Mouse (Mus musculus): ENCODE results near the gene Neurl3. TPM values are rescaled to one million over a fixed set of nuclear protein-coding genes. Genes with fewer than 3 reads are reported as not detected.

The Neurl3 gene
- total RNA-seq, 1 experiment: 0.18 TPM

DNA sequence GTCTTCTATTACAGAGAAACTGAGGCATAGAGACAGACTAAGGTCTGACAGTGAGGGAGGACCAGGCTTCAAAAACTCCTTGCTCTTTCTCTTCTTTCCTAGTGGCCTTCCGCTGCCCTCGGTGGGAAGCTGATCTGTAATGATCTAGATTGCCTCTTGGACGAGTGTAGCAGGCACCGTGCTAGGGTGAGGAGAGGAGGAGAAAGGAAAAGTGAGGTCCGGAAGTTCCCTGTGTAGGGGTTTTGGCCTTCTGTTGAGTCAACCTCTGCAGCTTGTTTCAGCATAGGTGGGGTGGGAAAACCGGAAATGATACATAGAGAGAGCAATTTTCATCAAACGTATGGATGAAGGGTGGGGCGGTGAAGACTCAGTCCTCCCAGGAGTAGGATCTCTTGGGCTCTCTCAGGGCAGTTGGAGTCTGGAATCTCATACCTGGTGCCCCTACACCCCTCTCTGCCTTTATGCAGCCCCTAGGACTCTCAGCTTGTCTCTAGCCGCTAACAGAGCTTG, 34.5 kb upstream of the Neurl3 start:
- TF ChIP-seq CHD2 (IDR thresholded peaks at IDR 0.05; ENCODE audit: low read depth, low read length) (no peak), ZC3H11A (IDR thresholded peaks at IDR 0.05; ENCODE audit: borderline replicate concordance, low read depth, low read length) (no peak), ZNF384 (IDR thresholded peaks at IDR 0.05; ENCODE audit: low read depth, low read length) (no peak), MAFK (IDR thresholded peaks at IDR 0.05; ENCODE audit: insufficient read depth, low read depth, low read length) (no peak), HCFC1 (IDR thresholded peaks at IDR 0.05; ENCODE audit: borderline replicate concordance, insufficient read depth, low read length) (no peak)
- H3K4me3 ChIP-seq (ENCODE audit: insufficient read depth in 1 of 2, low read depth in 1 of 2, low read length in 2 of 2, poor library complexity in 1 of 2, severe bottlenecking in 1 of 2): no peak overlapping the region
- no peaks in the 10 kb centered on the region for H3K9me3 ChIP-seq (ENCODE audit: control insufficient read depth, insufficient read depth, low read depth, low read length)
- no peak overlapping the region for H3K9ac ChIP-seq (ENCODE audit: insufficient read depth, low read depth, low read length, poor library complexity, severe bottlenecking)
- peaks cover 0 to 4% of the 10 kb centered on the region in 2 experiments; a peak in 1 of 4 replicates for H3K4me1 ChIP-seq (ENCODE audit: control insufficient read depth in 2 of 2, insufficient read depth in 2 of 2, low read length in 2 of 2, poor library complexity in 1 of 2)
- no peak for DNase-seq (ENCODE audit: low read depth, low spot score)
- in situ Hi-C loops (cut with MboI; ENCODE audit: low sequenced_read_pairs in 2 of 2, unreplicated experiment in 2 of 2): no loop called here
- H3K27ac ChIP-seq (ENCODE audit: insufficient read depth, low read depth, low read length, poor library complexity, severe bottlenecking): no peak overlapping the region
- no peaks in the 10 kb centered on the region for H3K36me3 ChIP-seq (ENCODE audit: control insufficient read depth, insufficient read depth, low read length, poor library complexity, severe bottlenecking)

DNA sequence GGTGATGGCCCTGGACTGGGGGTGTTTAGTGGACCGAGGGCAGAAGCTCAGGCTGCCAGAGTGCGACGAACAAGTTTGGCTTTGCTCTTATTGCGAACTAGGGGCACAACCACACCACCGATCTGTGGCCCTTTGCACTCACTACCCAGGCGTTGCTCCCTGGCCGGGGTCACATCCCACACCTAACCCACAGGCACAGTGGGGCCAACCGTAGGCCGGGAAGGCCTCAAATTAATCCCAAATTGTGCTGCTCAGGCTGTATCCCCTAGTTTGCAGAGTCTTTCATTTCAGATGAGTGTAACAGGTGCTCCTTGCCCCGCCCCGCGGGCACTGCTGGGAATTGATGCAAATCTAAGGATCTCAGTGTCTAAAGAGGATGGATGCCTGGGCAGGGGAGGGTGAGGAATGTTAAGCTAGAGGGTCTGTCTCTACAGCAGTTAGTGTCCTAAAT, 34.0 kb upstream of the Neurl3 start:
- no peaks in the 10 kb centered on the region for H3K9me3 ChIP-seq (ENCODE audit: control insufficient read depth, insufficient read depth, low read depth, low read length)
- no peak for DNase-seq (ENCODE audit: low read depth, low spot score)
- no peak overlapping the region for H3K9ac ChIP-seq (ENCODE audit: insufficient read depth, low read depth, low read length, poor library complexity, severe bottlenecking)
- no peak for TF ChIP-seq HCFC1 (IDR thresholded peaks at IDR 0.05; ENCODE audit: borderline replicate concordance, insufficient read depth, low read length)
- TF ChIP-seq ZC3H11A (IDR thresholded peaks at IDR 0.05; ENCODE audit: borderline replicate concordance, low read depth, low read length): no peak
- no peak for TF ChIP-seq ZNF384 (IDR thresholded peaks at IDR 0.05; ENCODE audit: low read depth, low read length)
- TF ChIP-seq CHD2 (IDR thresholded peaks at IDR 0.05; ENCODE audit: low read depth, low read length): no peak
- TF ChIP-seq MAFK (IDR thresholded peaks at IDR 0.05; ENCODE audit: insufficient read depth, low read depth, low read length): no peak
- H3K27ac ChIP-seq (ENCODE audit: insufficient read depth, low read depth, low read length, poor library complexity, severe bottlenecking): no peak overlapping the region
- H3K4me1 ChIP-seq (ENCODE audit: control insufficient read depth in 2 of 2, insufficient read depth in 2 of 2, low read length in 2 of 2, poor library complexity in 1 of 2): peaks cover 0 to 4% of the 10 kb centered on the region in 2 experiments; a peak in 1 of 4 replicates
- H3K4me3 ChIP-seq (ENCODE audit: insufficient read depth in 1 of 2, low read depth in 1 of 2, low read length in 2 of 2, poor library complexity in 1 of 2, severe bottlenecking in 1 of 2): peak overlapping the region; percentile 81 to 93
- no peaks in the 10 kb centered on the region for H3K36me3 ChIP-seq (ENCODE audit: control insufficient read depth, insufficient read depth, low read length, poor library complexity, severe bottlenecking)
- in situ Hi-C loops (cut with MboI; ENCODE audit: low sequenced_read_pairs in 2 of 2, unreplicated experiment in 2 of 2): no loop called here

DNA sequence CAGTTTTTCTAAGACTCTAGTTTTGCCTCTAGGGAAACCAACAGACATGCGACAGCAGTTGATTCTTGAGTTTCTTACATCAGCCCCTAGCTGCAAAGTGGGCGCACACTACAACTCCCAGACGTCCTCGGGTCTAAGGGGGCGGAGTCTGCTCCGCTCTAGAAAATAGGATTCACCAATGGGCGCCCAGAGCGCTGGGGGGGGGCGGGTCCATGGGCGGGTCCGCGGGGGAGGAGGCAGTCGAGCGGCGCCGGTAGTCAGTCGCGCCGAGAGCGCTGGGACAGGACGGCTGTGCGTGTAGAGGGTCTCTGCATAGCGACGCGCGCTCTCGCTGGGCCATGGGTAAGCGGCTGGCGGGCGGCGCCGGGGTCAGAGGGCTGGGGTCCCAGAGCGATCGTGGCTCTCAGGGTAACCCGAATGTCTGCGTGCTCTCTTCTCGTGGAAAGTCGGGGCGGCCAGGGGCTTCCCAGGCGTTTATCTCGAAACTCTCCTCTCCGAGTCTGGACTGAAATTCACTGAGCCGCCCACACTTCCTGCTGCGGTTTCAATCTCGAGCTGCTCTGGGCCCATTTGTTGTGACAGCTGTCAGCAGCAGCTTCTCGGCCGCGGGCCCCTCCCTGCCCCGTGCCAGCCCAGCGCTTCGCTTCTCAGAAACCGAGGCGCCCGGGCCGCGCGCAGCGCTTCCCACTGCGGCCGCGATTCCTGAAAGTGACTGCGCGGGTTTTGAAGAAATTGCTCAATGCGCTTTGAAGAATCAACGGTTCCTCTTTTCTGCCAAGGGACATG, 33.2 kb upstream of the Neurl3 start, which contains the start of gene Arid5a:
Gene Arid5a (plus strand): TSS at position 239 of the 786 bp plus-strand sequence.
- peak within 1 kb of the TSS; percentile 81 to 93 for H3K4me3 ChIP-seq (ENCODE audit: insufficient read depth in 1 of 2, low read depth in 1 of 2, low read length in 2 of 2, poor library complexity in 1 of 2, severe bottlenecking in 1 of 2)
- DNase-seq (ENCODE audit: low read depth, low spot score): peak; percentile 95
- no peaks in the 10 kb centered on the region for H3K9me3 ChIP-seq (ENCODE audit: control insufficient read depth, insufficient read depth, low read depth, low read length)
- H3K27ac ChIP-seq (ENCODE audit: insufficient read depth, low read depth, low read length, poor library complexity, severe bottlenecking): no peak within 1 kb of the TSS
- peak within 1 kb of the TSS; percentile 71 for H3K9ac ChIP-seq (ENCODE audit: insufficient read depth, low read depth, low read length, poor library complexity, severe bottlenecking)
- in situ Hi-C loops (cut with MboI; ENCODE audit: low sequenced_read_pairs in 2 of 2, unreplicated experiment in 2 of 2): no loop called here
- peak; percentile 94 for TF ChIP-seq HCFC1 (IDR thresholded peaks at IDR 0.05; ENCODE audit: borderline replicate concordance, insufficient read depth, low read length)
- TF ChIP-seq ZNF384 (IDR thresholded peaks at IDR 0.05; ENCODE audit: low read depth, low read length): no peak
- TF ChIP-seq MAFK (IDR thresholded peaks at IDR 0.05; ENCODE audit: insufficient read depth, low read depth, low read length): no peak
- no peak for TF ChIP-seq ZC3H11A (IDR thresholded peaks at IDR 0.05; ENCODE audit: borderline replicate concordance, low read depth, low read length)
- TF ChIP-seq CHD2 (IDR thresholded peaks at IDR 0.05; ENCODE audit: low read depth, low read length): no peak
- peaks cover 0 to 8% of the 10 kb centered on the region in 2 experiments; a peak in 1 of 4 replicates for H3K4me1 ChIP-seq (ENCODE audit: control insufficient read depth in 2 of 2, insufficient read depth in 2 of 2, low read length in 2 of 2, poor library complexity in 1 of 2)
- no peaks in the 10 kb centered on the region for H3K36me3 ChIP-seq (ENCODE audit: control insufficient read depth, insufficient read depth, low read length, poor library complexity, severe bottlenecking)

DNA sequence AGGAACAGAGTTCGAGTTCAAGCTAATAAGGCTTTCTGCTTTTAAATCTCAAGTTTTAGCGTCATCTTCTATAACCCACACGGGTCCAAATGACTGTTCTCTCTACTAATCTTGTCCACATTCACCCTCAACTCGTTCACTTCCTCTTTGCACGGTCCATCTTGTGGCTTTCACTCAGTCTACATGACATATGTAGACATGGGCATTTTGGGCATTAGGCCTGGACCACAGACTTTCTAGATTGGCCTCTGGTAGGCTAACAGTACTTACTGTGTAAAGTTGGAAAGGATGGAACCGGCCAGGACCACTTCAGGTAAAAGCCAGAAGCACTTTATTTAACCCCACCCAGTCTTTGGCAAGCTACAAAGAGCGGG, 32.6 kb upstream of the Neurl3 start:
- no peaks in the 10 kb centered on the region for H3K36me3 ChIP-seq (ENCODE audit: control insufficient read depth, insufficient read depth, low read length, poor library complexity, severe bottlenecking)
- peak overlapping the region in 1 of 2 experiments; percentile 35; a peak in 2 of 4 replicates for H3K4me3 ChIP-seq (ENCODE audit: insufficient read depth in 1 of 2, low read depth in 1 of 2, low read length in 2 of 2, poor library complexity in 1 of 2, severe bottlenecking in 1 of 2)
- no peak overlapping the region for H3K9ac ChIP-seq (ENCODE audit: insufficient read depth, low read depth, low read length, poor library complexity, severe bottlenecking)
- peaks cover 0 to 8% of the 10 kb centered on the region in 2 experiments; a peak in 1 of 4 replicates for H3K4me1 ChIP-seq (ENCODE audit: control insufficient read depth in 2 of 2, insufficient read depth in 2 of 2, low read length in 2 of 2, poor library complexity in 1 of 2)
- TF ChIP-seq ZNF384 (IDR thresholded peaks at IDR 0.05; ENCODE audit: low read depth, low read length) (no peak), HCFC1 (IDR thresholded peaks at IDR 0.05; ENCODE audit: borderline replicate concordance, insufficient read depth, low read length) (no peak), ZC3H11A (IDR thresholded peaks at IDR 0.05; ENCODE audit: borderline replicate concordance, low read depth, low read length) (no peak), MAFK (IDR thresholded peaks at IDR 0.05; ENCODE audit: insufficient read depth, low read depth, low read length) (no peak), CHD2 (IDR thresholded peaks at IDR 0.05; ENCODE audit: low read depth, low read length) (no peak)
- H3K9me3 ChIP-seq (ENCODE audit: control insufficient read depth, insufficient read depth, low read depth, low read length): no peaks in the 10 kb centered on the region
- H3K27ac ChIP-seq (ENCODE audit: insufficient read depth, low read depth, low read length, poor library complexity, severe bottlenecking): no peak overlapping the region
- in situ Hi-C loops (cut with MboI; ENCODE audit: low sequenced_read_pairs in 2 of 2, unreplicated experiment in 2 of 2): no loop called here
- DNase-seq (ENCODE audit: low read depth, low spot score): no peak
